Mouse (Mus musculus): Measurements from ENCODE around the gene Ecel1. TPM values are rescaled to one million over a fixed set of nuclear protein-coding genes. Genes with fewer than 3 reads are reported as not detected.

Ecel1 gene
- polyA plus RNA-seq, 1 experiment: 0.06 TPM

GRCm38 (mm10) chr1:87114784-87115183, 41.5 kb downstream of the Ecel1 start:
- no peaks in the 10 kb centered on the region for H3K27me3 ChIP-seq (ENCODE audit: control insufficient read depth, insufficient read depth, insufficient read length)
- no peaks in the 10 kb centered on the region for H3K36me3 ChIP-seq (ENCODE audit: control insufficient read depth, insufficient read depth)
- no peaks in the 10 kb centered on the region for H3K79me2 ChIP-seq (ENCODE audit: control insufficient read depth, insufficient read depth)
- no peak overlapping the region for H3ac ChIP-seq (ENCODE audit: control insufficient read depth, insufficient read length)
- no peak for TF ChIP-seq MYOG (IDR thresholded peaks at IDR 0.05; ENCODE audit: control insufficient read depth in 1 of 3, insufficient read depth in 1 of 3, insufficient read length in 2 of 3, low read depth in 2 of 3)
- no peak for TF ChIP-seq TCF12 (IDR thresholded peaks at IDR 0.05; ENCODE audit: insufficient read depth, poor library complexity, severe bottlenecking)
- no peak for TF ChIP-seq POLR2AphosphoS2 (IDR thresholded peaks at IDR 0.05; ENCODE audit: insufficient read length, low read depth)
- TF ChIP-seq REST (IDR thresholded peaks at IDR 0.05; ENCODE audit: insufficient read depth, insufficient read length): no peak
- TF ChIP-seq E2F4 (IDR thresholded peaks at IDR 0.05; ENCODE audit: insufficient read depth): no peak
- TF ChIP-seq SRF (IDR thresholded peaks at IDR 0.05; ENCODE audit: control insufficient read depth, insufficient read length, low read depth): no peak
- TF ChIP-seq POLR2A (IDR thresholded peaks at IDR 0.05; ENCODE audit: insufficient read length, low read depth): no peak
- no peak for TF ChIP-seq MAX (IDR thresholded peaks at IDR 0.05; ENCODE audit: low read depth)
- no peak for TF ChIP-seq USF1 (IDR thresholded peaks at IDR 0.05; ENCODE audit: low read depth)
- TF ChIP-seq MYOD1 (IDR thresholded peaks at IDR 0.05; ENCODE audit: control insufficient read depth in 1 of 3, insufficient read length in 2 of 3, low read depth in 2 of 3): no peak
- no peak for TF ChIP-seq CEBPB (IDR thresholded peaks at IDR 0.05; ENCODE audit: insufficient read depth, poor library complexity, severe bottlenecking)
- TF ChIP-seq TCF3 (IDR thresholded peaks at IDR 0.05; ENCODE audit: insufficient read length, low read depth): no peak
- H3K4me2 ChIP-seq (ENCODE audit: low read depth): peak overlapping the region; percentile 0
- no peak overlapping the region for H3K4me3 ChIP-seq

- Histone ChIP-seq H3K27me3 (ENCODE audit: control insufficient read depth, insufficient read depth, insufficient read length) (no peaks in the 10 kb centered on the region), H3K79me2 (ENCODE audit: control insufficient read depth, insufficient read depth) (no peaks in the 10 kb centered on the region), H3K4me3 (no peak overlapping the region), H3ac (ENCODE audit: control insufficient read depth, insufficient read length) (no peak overlapping the region), H3K36me3 (ENCODE audit: control insufficient read depth, insufficient read depth) (no peaks in the 10 kb centered on the region), H3K4me2 (ENCODE audit: low read depth) (no peak overlapping the region)
- TF ChIP-seq POLR2A (IDR thresholded peaks at IDR 0.05; ENCODE audit: insufficient read length, low read depth) (no peak), USF1 (IDR thresholded peaks at IDR 0.05; ENCODE audit: low read depth) (no peak), MYOD1 (IDR thresholded peaks at IDR 0.05; ENCODE audit: control insufficient read depth in 1 of 3, insufficient read length in 2 of 3, low read depth in 2 of 3) (no peak), E2F4 (IDR thresholded peaks at IDR 0.05; ENCODE audit: insufficient read depth) (no peak), POLR2AphosphoS2 (IDR thresholded peaks at IDR 0.05; ENCODE audit: insufficient read length, low read depth) (no peak), SRF (IDR thresholded peaks at IDR 0.05; ENCODE audit: control insufficient read depth, insufficient read length, low read depth) (no peak), TCF3 (IDR thresholded peaks at IDR 0.05; ENCODE audit: insufficient read length, low read depth) (no peak), MAX (IDR thresholded peaks at IDR 0.05; ENCODE audit: low read depth) (no peak), TCF12 (IDR thresholded peaks at IDR 0.05; ENCODE audit: insufficient read depth, poor library complexity, severe bottlenecking) (no peak), MYOG (IDR thresholded peaks at IDR 0.05; ENCODE audit: control insufficient read depth in 1 of 3, insufficient read depth in 1 of 3, insufficient read length in 2 of 3, low read depth in 2 of 3) (no peak), CEBPB (IDR thresholded peaks at IDR 0.05; ENCODE audit: insufficient read depth, poor library complexity, severe bottlenecking) (no peak), REST (IDR thresholded peaks at IDR 0.05; ENCODE audit: insufficient read depth, insufficient read length) (no peak)
Observed at GRCm38 (mm10) chr1:87111719-87112354, 44.5 kb downstream of the Ecel1 start.

- H3K4me3 ChIP-seq: no peak overlapping the region
- no peak overlapping the region for H3ac ChIP-seq (ENCODE audit: control insufficient read depth, insufficient read length)
- no peaks in the 10 kb centered on the region for H3K36me3 ChIP-seq (ENCODE audit: control insufficient read depth, insufficient read depth)
- no peak overlapping the region for H3K4me2 ChIP-seq (ENCODE audit: low read depth)
- no peaks in the 10 kb centered on the region for H3K79me2 ChIP-seq (ENCODE audit: control insufficient read depth, insufficient read depth)
- no peaks in the 10 kb centered on the region for H3K27me3 ChIP-seq (ENCODE audit: control insufficient read depth, insufficient read depth, insufficient read length)
- no peak for TF ChIP-seq CEBPB (IDR thresholded peaks at IDR 0.05; ENCODE audit: insufficient read depth, poor library complexity, severe bottlenecking)
- TF ChIP-seq MAX (IDR thresholded peaks at IDR 0.05; ENCODE audit: low read depth): no peak
- TF ChIP-seq POLR2AphosphoS2 (IDR thresholded peaks at IDR 0.05; ENCODE audit: insufficient read length, low read depth): no peak
Observed at GRCm38 (mm10) chr1:87108564-87108963, 47.8 kb downstream of the Ecel1 start.

DNA sequence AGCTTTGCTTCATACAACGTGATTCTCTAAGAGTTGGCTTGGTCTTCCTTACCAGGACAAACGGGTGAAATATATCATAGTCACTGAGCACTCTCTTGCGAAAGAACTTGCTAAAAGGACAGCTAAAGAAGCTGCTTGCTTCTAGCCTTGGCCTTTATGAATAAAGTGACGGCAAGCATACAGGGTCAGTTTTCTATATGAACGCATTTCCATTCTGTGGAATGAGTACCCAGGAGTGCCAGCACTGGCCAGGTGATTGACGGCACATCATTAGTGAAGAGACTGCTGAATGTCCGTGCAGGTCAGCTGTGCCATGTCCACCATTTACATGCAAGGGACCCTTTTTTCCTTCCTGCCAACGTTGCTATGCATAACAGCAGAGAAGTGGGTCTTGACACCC, 49.8 kb downstream of the Ecel1 start:
- Histone ChIP-seq H3K79me2 (ENCODE audit: control insufficient read depth, insufficient read depth) (no peaks in the 10 kb centered on the region), H3K4me3 (no peak overlapping the region), H3K36me3 (ENCODE audit: control insufficient read depth, insufficient read depth) (no peaks in the 10 kb centered on the region), H3K4me2 (ENCODE audit: low read depth) (no peak overlapping the region), H3K27me3 (ENCODE audit: control insufficient read depth, insufficient read depth, insufficient read length) (no peaks in the 10 kb centered on the region), H3ac (ENCODE audit: control insufficient read depth, insufficient read length) (no peak overlapping the region)
- no peak for TF ChIP-seq USF1 (IDR thresholded peaks at IDR 0.05; ENCODE audit: low read depth)
- TF ChIP-seq POLR2A (IDR thresholded peaks at IDR 0.05; ENCODE audit: insufficient read length, low read depth): no peak
- TF ChIP-seq E2F4 (IDR thresholded peaks at IDR 0.05; ENCODE audit: insufficient read depth): no peak

GRCm38 (mm10) chr1:87103936-87104335, 52.4 kb downstream of the Ecel1 start:
- no peak for TF ChIP-seq SRF (IDR thresholded peaks at IDR 0.05; ENCODE audit: control insufficient read depth, insufficient read length, low read depth)
- no peak for TF ChIP-seq MAX (IDR thresholded peaks at IDR 0.05; ENCODE audit: low read depth)
- TF ChIP-seq TCF12 (IDR thresholded peaks at IDR 0.05; ENCODE audit: insufficient read depth, poor library complexity, severe bottlenecking): no peak
- TF ChIP-seq CEBPB (IDR thresholded peaks at IDR 0.05; ENCODE audit: insufficient read depth, poor library complexity, severe bottlenecking): no peak
- no peak for TF ChIP-seq MYOG (IDR thresholded peaks at IDR 0.05; ENCODE audit: control insufficient read depth in 1 of 3, insufficient read depth in 1 of 3, insufficient read length in 2 of 3, low read depth in 2 of 3)
- TF ChIP-seq E2F4 (IDR thresholded peaks at IDR 0.05; ENCODE audit: insufficient read depth): no peak
- H3K79me2 ChIP-seq (ENCODE audit: control insufficient read depth, insufficient read depth): no peaks in the 10 kb centered on the region
- H3K4me3 ChIP-seq: no peak overlapping the region
- no peaks in the 10 kb centered on the region for H3K36me3 ChIP-seq (ENCODE audit: control insufficient read depth, insufficient read depth)
- no peak overlapping the region for H3K4me2 ChIP-seq (ENCODE audit: low read depth)
- H3K27me3 ChIP-seq (ENCODE audit: control insufficient read depth, insufficient read depth, insufficient read length): no peaks in the 10 kb centered on the region
- H3ac ChIP-seq (ENCODE audit: control insufficient read depth, insufficient read length): no peak overlapping the region

All from myocyte (in vitro differentiated cells).